Mouse (Mus musculus) cortical plate, adult 2 months (tissue): ENCODE data around the gene Ttc32.

Experiments
- CTCF ChIP-seq: fragments of 200-500 bp; IDR thresholded peaks from 2 replicates; pipeline ENCODE4 v1.5.1; 2011; ENCODE audit warnings: mild to moderate bottlenecking, control low read depth, low read length; ENCODE audit not compliant: insufficient read depth; ENCODE audit errors: extremely low read depth
- POLR2A ChIP-seq: fragments of 200-500 bp; IDR thresholded peaks from 2 replicates; pipeline ENCODE4 v1.6.1; 2011; ENCODE audit warnings: mild to moderate bottlenecking, low read length, control low read depth; ENCODE audit not compliant: insufficient read depth; ENCODE audit errors: extremely low read depth

GRCm38 (mm10) chr12:9063611-9064010, 33.8 kb downstream of the Ttc32 start:
- TF ChIP-seq POLR2A (no peak), CTCF (no peak)
